Mouse (Mus musculus) large intestine, adult 2 months (tissue): Measurements from ENCODE around the gene Fgf7. TPM values are rescaled to one million over a fixed set of nuclear protein-coding genes. Genes with fewer than 3 reads are reported as not detected.

Experiments used
- DNase-seq: peaks from one replicate; pipeline ENCODE4 v3.0.0-alpha.2; 2012; ENCODE audit warnings: low read depth, low spot score
- WGBS: fragments of 180-500 bp; shearing (Covaris S2); methylation state at CpG from one replicate; pipeline ENCODE4 v1.1.7; 2018; 5-methylcytosine and 5-hydroxymethylcytosine counted together
- polyA plus RNA-seq: library from polyadenylated mRNA; depleted of rRNA; stranded (reverse); fragments of >200 nt; gene quantifications from 2 replicates; pipeline ENCODE4 v1.2.3, GENCODE M21; 2012; rRNA removed

The Fgf7 gene
- 1.8 and 3.5 TPM in 2 replicates for polyA plus RNA-seq

GRCm38 (mm10) chr2:126034379-126035005 lies at the start of gene Fgf7:
Gene Fgf7 (plus strand): TSS chr2:126034658.
- WGBS = 40% methylated on average over 15 of the region's 15 CpGs
- no peak for DNase-seq

DNA sequence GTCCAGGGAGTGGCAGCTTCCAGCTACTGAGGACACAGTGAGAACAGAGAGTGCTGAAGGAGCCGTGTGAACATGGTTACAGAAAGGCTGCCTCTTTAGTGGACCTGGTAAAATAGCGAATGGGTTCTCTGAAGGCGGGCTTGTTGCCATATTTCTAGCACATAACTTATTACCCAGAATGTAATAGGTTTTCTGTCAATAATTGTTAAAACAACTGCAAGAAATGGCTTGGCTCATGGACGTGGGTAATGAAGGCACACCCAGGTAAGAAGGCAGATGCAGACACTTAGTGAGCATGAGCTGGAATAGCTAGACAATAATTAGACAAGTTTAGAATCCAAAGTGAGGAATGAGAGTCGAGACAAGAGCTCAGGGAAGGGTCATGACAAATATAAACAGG lies 32.2 kb upstream of the Fgf7 start:
- DNase-seq = no peak
- WGBS = 49% methylated on average over 5 of the region's 5 CpGs

DNA sequence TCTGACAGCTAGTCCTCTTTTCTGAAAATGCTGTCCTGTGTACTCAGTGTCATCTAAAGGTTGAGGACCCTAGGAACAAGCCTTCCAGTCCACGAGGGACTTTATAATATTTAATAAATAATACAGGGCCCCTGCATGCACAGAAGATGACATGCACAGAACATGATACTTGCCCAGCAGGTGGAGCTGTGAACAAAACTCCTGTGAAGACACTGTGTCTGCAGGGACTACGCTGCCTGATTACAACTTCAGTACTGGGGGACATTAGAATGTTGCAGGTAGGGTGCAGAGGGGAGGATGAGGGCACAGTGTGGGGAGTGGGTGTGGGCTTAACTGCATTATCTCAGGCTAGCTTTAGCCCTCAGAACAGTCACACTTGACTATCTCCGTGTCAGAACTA lies 28.4 kb upstream of the Fgf7 start:
- WGBS = 40% methylated on average over 3 of the region's 3 CpGs
- DNase-seq = no peak

DNA sequence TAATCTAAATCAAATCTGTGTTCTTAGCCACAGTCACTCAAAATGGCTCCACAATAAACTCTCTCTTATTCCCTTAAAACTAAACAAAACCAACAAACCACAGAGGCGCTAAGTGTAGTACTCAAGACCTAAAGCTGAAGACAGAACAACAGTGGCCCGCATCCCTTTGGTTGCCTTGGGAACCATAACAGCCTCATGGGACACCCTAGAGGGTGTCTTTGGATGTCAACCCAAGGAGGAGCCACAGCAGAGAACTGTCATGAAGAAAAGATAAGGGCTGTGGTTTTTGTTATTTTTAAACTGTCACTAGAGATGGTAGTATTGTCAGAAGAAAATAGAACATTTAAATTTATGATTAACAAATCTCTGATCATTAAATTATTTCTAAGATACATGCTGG lies 27.7 kb upstream of the Fgf7 start:
- WGBS = 78% methylated on average over 2 of the region's 2 CpGs
- no peak for DNase-seq

DNA sequence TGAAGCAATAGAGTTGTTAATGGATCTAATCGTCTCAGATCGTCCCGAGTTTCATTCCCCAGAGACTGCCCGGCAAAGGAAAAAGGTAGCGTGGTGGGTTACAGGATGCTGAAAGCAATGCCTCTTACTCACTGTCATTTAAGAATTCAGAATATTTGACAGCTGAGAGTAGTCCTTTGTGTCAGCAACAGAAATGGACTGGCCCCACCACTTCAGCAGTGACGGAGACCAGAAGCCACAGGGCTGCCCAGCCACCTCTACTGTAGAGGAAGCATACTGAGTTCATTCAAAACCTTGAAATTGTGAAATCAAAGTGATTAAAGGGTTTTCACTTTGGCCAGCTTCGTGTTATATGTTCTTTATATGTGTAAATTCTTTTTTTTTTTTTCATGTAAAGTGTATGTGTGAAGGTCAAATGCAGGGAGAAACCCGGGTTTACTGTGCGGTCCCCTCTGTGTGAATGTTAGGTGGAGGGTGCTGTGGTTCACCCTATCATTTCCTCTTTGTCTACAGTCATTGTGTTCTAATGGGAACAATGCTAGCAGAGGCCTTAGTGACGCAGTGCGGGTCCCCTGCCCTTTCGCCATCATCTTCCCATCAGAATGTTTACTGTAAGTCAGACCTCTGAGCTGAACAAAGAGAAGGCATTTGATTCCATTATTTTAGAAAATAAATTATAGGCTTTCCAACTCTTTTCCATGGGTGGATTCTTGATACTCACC lies 19.3 kb upstream of the Fgf7 start:
- 74% methylated on average over 12 of the region's 12 CpGs for WGBS

DNA sequence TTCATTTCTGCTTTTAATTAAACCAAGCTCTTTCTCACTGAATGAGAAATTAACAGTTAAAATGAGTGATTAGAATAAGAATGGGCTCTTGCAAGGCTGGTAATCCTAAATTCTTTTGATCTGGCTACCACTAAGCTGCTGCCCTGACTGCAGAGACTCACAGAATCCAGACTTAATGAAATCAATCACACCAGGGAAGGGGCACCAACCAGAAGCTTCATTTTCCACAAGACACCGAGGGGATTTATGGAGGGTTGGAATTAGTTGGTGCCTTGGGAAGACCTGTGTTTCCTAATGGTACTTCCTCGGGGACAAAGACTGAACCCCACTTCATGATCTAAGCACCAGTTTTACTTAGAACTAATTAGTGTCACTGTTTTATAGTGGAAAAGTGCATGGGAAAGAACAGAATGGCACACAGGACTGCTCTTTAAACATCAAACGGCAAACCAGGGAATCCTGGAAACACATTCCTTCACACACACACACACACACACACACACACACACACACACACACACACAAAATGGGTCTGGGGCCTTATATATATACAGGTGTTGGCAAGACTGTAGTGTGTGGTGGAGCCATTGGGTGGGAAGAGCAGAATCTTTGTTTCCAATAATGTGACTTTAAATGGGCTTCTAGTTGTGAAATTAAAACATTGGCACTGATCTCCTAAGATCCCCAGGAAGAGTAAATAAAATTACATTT lies 18.5 kb upstream of the Fgf7 start:
- 56% methylated on average over 3 of the region's 3 CpGs for WGBS
- no peak for DNase-seq

More for the DNA sequence above, 19.3 kb upstream of the Fgf7 start:
- DNase-seq = no peak

DNA sequence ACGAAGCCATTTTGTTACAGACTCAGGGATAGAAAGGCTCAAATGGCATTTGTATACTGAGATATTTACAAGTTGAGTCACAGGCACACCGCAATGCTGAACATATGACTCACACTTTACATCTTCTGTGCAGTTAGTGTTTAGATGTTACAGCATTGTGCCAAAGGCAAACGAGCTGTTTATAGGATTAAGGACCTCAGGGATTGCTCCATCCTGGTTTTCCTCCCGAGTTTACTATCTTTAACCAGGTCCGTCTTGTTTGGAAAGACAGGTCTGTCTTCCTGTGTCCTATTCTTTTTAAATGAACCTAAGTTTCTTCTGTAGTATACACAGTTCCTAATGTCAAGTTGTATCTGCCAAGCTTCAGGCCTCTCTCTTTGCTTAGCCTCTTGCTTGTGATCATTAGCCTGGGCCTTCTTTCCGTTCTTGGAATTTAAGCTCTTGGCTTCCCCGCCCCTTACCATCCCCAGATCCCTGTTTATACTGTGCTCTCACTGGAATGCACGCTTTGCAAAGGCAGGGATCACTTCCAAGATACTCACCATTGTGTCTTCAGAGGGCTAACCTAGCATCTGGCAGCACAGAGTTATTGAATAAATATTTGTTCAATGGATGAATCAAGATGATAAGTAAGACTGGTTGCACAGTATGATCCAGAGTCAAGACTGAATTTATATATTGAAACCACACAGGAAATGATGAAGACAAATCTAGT lies 3.1 kb upstream of the Fgf7 start:
- DNase-seq = no peak
- 32% methylated on average over 8 of the region's 8 CpGs for WGBS

DNA sequence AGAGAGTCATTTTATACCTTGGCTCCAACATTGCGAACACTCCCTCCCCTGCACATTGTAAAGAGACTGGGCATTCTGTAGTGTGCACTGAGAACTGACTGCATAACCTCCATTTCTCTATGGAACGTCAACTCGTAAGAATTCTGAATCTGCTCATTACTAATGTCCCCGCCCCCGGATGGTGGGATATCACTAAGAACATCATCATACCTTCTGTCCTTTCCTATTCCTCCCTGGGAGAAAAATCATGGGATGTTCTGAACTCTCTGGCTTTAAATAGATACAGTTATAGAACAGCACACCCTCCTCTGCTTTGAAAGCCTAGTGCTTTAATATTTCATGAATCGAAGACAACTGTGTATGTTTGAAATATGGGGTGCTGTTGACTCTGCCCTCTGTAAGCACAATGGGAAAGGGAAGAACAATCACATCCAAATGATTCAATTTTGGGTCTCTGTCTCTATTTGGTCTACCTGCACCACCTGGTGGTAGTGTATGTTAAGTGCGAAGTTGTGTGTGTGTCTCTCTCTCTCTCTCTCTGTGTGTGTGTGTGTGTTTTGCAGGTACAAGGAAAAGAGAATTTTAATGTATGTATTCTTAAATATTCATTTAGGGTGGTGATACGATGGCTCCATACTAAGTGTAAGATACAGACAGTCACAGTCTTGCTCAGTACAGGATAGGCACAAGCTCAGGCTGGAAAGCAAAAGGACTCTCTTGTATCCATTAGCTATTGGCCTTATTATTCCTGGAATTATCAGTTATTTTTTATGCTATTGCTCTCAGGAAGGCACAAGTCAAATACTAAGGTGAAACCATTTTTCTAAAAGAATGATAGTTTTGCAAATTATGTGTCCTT lies 1.1 kb upstream of the Fgf7 start:
- 57% methylated on average over 8 of the region's 8 CpGs for WGBS
- DNase-seq = no peak

DNA sequence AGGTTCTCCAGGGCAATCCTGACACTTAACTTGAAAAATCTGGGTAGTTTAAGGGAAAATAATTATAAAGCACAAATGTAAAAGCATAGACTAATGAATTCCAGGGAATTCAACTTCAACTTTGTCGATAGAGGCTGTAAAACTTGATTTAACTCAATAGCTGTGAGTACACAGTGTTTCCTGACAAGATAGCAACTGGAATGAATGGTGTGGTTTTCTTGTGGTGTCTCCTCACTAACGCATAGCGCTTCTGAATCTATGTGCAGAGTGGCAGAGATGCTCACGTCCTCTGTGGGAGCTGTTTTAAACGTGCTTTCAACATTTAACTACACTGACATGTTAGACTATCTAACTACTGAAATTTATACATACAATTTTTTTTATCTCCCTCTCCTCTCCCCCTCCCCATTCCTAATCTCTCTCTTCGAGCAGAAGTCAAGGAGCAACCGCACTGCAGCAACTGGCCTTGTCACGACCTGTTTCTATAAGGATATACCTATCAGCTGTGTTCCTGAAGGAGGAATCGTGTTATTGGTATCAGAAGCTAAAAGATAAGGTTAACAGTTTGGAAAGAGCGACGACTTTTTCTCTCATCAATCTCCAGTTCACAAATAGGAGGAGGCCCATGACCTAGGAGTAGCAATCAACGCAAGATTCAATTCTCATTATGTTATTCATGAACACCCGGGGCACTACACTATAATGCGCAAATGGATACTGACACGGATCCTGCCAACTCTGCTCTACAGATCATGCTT lies 734 bp downstream of the Fgf7 start:
- DNase-seq = no peak
- WGBS = 77% methylated on average over 15 of the region's 15 CpGs

GRCm38 (mm10) chr2:126036121-126036520 lies 1.7 kb downstream of the Fgf7 start:
- DNase-seq = no peak
- 74% methylated on average over 4 of the region's 4 CpGs for WGBS

- DNase-seq = no peak
- WGBS = 71% methylated on average over 7 of the region's 7 CpGs
These were observed 4.0 kb downstream of the Fgf7 start for GRCm38 (mm10) chr2:126038221-126039000.

DNA sequence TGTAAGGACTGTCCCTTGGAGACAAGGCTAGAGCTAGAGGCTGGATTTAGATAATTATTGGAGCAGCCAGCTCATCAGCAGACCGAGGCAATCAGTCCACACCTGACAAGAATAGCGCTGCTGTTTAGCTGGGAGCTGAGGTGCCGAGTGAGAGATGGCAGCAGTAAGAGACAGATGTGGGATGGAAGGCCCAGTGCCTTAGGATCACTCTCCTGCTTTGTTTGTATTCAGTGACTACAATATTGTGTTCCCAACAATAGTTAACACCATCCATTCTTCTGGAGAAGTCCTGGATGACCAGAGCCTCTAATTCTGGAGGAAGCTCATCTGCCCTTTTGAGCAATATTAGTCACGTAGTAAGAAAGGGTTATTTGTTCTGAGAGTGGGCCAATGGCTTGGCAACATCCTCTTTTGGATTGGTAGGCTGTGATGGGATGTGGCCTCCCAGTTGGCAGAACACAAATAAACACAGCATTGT lies 5.0 kb downstream of the Fgf7 start:
- 67% methylated on average over 4 of the region's 4 CpGs for WGBS
- DNase-seq = no peak

GRCm38 (mm10) chr2:126040651-126041050 lies 6.2 kb downstream of the Fgf7 start:
- WGBS = 57% methylated on average over 2 of the region's 2 CpGs

DNA sequence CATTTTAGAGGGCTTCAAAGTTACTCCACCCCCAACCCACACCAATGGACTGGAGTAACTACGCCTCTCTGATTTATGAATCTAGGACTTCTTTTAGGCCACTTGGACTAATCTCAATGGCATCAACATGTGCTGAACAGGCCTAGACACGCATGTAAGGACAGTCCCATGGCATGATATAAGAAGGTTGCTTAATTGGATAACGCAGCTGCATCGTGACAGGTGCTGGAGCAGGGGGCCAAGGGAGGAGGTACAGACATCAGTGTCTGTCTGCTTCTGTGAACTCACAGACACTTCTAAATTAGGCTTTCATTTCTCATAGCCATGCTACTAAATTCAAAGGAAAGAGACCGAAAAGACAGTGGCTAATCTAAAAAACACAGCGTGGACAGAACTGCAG lies 6.8 kb downstream of the Fgf7 start:
- no peak for DNase-seq
- WGBS = 83% methylated on average over 6 of the region's 6 CpGs

More at GRCm38 (mm10) chr2:126040651-126041050, 6.2 kb downstream of the Fgf7 start:
- no peak for DNase-seq

DNA sequence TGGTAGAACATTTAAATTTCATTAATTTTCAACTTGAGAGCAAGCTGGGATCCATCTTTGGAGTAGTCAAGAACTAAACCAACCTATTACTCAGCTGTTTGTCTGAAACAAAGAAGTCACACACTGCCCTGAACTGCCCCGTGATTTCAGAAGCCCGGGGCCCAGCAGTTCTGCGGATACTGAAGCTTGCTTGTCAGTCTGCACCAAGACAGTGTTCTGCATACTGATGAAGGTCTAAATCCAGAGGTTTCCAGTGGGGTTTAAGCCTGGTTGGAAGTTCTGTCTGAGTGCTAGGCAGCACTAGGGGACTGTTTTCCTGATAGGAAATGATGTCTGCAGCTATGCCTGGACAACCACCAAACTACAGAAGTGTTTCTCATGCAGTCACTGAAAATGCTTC lies 8.2 kb downstream of the Fgf7 start:
- WGBS = 67% methylated on average over 3 of the region's 3 CpGs
- DNase-seq = no peak

GRCm38 (mm10) chr2:126045621-126046020 lies 11.2 kb downstream of the Fgf7 start:
- no peak for DNase-seq
- WGBS = 71% methylated on average over 5 of the region's 5 CpGs

DNA sequence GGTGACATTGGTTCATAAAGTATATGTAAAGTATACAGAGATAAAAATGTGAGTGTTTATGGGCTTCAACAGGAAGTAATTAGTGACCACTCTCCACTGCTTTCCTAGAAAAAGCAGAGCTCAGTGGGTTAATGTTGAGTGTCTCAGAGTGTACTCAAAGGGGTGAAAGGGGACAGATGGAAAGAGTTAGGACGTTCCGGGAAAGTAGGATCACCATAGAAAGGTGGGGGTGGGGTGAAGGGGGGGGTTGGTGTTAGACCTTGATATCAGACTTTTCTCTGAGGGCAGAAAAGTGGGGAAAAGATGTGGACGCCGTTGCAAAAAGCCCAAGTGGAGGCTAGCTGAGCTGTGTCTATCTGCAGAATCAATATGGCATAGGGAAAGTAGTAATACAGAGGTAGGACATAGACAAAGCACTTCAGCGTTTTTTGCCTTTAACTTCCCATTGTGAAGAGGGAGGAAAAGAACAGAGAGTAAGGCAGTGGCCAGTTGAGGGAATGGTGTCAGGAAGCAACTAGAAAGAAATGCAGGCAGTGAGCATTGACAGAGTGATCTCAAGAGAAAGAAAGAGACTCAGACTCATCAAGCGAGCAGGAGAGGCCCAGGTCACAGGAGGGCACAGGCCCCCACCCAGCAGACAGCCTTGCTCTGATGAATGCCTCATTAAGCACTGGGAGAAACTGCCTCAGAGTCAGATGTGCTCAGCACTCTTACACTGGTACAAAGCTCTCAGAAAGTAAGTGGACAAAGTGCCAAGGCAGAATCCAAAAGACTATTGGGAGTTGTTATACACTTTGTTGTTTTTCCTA lies 18.5 kb downstream of the Fgf7 start:
- no peak for DNase-seq
- 54% methylated on average over 6 of the region's 6 CpGs for WGBS
